In genomic region chr1:97900559-97901153, GRCm38 (mm10) we compare ENCODE assay signal across 28 mouse cellular contexts.
DNase-seq lines count a peak whose midpoint lies in the region; ATAC-seq and TF ChIP-seq lines count a peak whose summit lies in the region.
"Had no signal": no experiment of that assay in that cellular context is flagged by ENCODE, and none has a peak within 500 bp of the region (broad histone marks: within the 10 kb centered on the region; RNA-seq: fewer than 3 reads in every experiment).

No protein-coding gene starts in this region.

- no peaks in the 10 kb centered on the region for H3K9me3 ChIP-seq in embryonic facial prominence, embryonic 12.5 days
- no peaks in the 10 kb centered on the region for H3K9me3 ChIP-seq in embryonic facial prominence, embryonic 10.5 days
- H3K9me3 ChIP-seq in hindbrain, embryonic 14.5 days (ENCODE audit: control insufficient read depth, low read length) = no peaks in the 10 kb centered on the region
- H3K9me3 ChIP-seq in hindbrain, embryonic 10.5 days = no peaks in the 10 kb centered on the region
- no peaks in the 10 kb centered on the region for H3K9me3 ChIP-seq in neural tube, embryonic 13.5 days
- no peaks in the 10 kb centered on the region for H3K9me3 ChIP-seq in hindbrain, postnatal 0 days (ENCODE audit: low read length)
- H3K9me3 ChIP-seq: embryonic facial prominence, embryonic 15.5 days; intestine, embryonic 15.5 days; limb, embryonic 13.5 days had no signal

- H3K4me1 ChIP-seq in embryonic facial prominence, embryonic 12.5 days = no peaks in the 10 kb centered on the region
- H3K4me1 ChIP-seq in embryonic facial prominence, embryonic 10.5 days = no peaks in the 10 kb centered on the region
- H3K4me1 ChIP-seq in hindbrain, embryonic 14.5 days (replicated peaks; ENCODE audit: control insufficient read depth, insufficient read depth, low read length) = no peaks in the 10 kb centered on the region
- H3K4me1 ChIP-seq in hindbrain, embryonic 10.5 days (replicated peaks) = no peaks in the 10 kb centered on the region
- H3K4me1 ChIP-seq in neural tube, embryonic 13.5 days (replicated peaks) = 0 out of 2 replicates have a peak, but pooled peaks cover 5% of the 10 kb centered on the region
- H3K4me1 ChIP-seq in hindbrain, postnatal 0 days (ENCODE audit: insufficient read depth, low read length) = no peaks in the 10 kb centered on the region
- H3K4me1 ChIP-seq: embryonic facial prominence, embryonic 15.5 days; intestine, embryonic 15.5 days; limb, embryonic 13.5 days had no signal

- WGBS in embryonic facial prominence, embryonic 12.5 days = 61% methylated on average over 7 of the region's 7 CpGs
- 80% methylated on average over 7 of the region's 7 CpGs for WGBS in embryonic facial prominence, embryonic 10.5 days
- WGBS in hindbrain, embryonic 14.5 days = 55% methylated on average over 7 of the region's 7 CpGs
- WGBS in hindbrain, embryonic 10.5 days = 87% methylated on average over 7 of the region's 7 CpGs
- 65% methylated on average over 7 of the region's 7 CpGs for WGBS in neural tube, embryonic 13.5 days
- 64% methylated on average over 7 of the region's 7 CpGs for WGBS in hindbrain, postnatal 0 days

- H3K4me3 ChIP-seq in embryonic facial prominence, embryonic 12.5 days = no peak overlapping the region
- no peak overlapping the region for H3K4me3 ChIP-seq in embryonic facial prominence, embryonic 10.5 days
- no peak overlapping the region for H3K4me3 ChIP-seq in hindbrain, embryonic 14.5 days (replicated peaks; ENCODE audit: low read length)
- H3K4me3 ChIP-seq in hindbrain, embryonic 10.5 days = no peak overlapping the region
- H3K4me3 ChIP-seq in neural tube, embryonic 13.5 days = no peak overlapping the region
- H3K4me3 ChIP-seq in hindbrain, postnatal 0 days (ENCODE audit: low read length) = no peak overlapping the region
- H3K4me3 ChIP-seq: embryonic facial prominence, embryonic 15.5 days; intestine, embryonic 15.5 days; layer of hippocampus, adult 2 months; limb, embryonic 13.5 days had no signal

- H3K9ac ChIP-seq in embryonic facial prominence, embryonic 12.5 days = no peak overlapping the region
- H3K9ac ChIP-seq in hindbrain, embryonic 14.5 days = no peak overlapping the region
- no peak overlapping the region for H3K9ac ChIP-seq in neural tube, embryonic 13.5 days
- no peak overlapping the region for H3K9ac ChIP-seq in hindbrain, postnatal 0 days (replicated peaks; ENCODE audit: low read length)
- H3K9ac ChIP-seq: embryonic facial prominence, embryonic 15.5 days; intestine, embryonic 15.5 days; limb, embryonic 13.5 days; liver, postnatal 0 days had no signal

- DNase-seq in embryonic facial prominence, embryonic 10.5 days (ENCODE audit: low spot score) = no peak
- DNase-seq in hindbrain, embryonic 14.5 days (ENCODE audit: low spot score) = no peak
- no peak for DNase-seq in hindbrain, embryonic 10.5 days (ENCODE audit: low spot score)
- no peak for DNase-seq in neural tube, embryonic 10.5 days (ENCODE audit: extremely low spot score, low spot score)
- DNase-seq in hindbrain, postnatal 0 days (ENCODE audit: low spot score) = peak; percentile 40
- no peak for DNase-seq in cerebellum, adult 18-20 months
- DNase-seq: adrenal gland, adult 8-10 months; cerebellum, adult 9-10 months; embryo, embryonic 11 days; gastrocnemius, postnatal 36 days; heart, adult 18-20 months; kidney, adult 2 months; kidney, postnatal 36 days; liver, postnatal 0 days; lung, postnatal 36 days; right cerebral cortex, adult 18-20 months; spleen, adult 18-20 months; thymus, adult 18-20 months; thymus, postnatal 25 days had no signal

- no peak overlapping the region for H3K4me2 ChIP-seq in embryonic facial prominence, embryonic 12.5 days (replicated peaks)
- no peak overlapping the region for H3K4me2 ChIP-seq in hindbrain, embryonic 14.5 days (replicated peaks)
- no peak overlapping the region for H3K4me2 ChIP-seq in neural tube, embryonic 13.5 days
- no peak overlapping the region for H3K4me2 ChIP-seq in hindbrain, postnatal 0 days (ENCODE audit: low read depth, low read length)
- H3K4me2 ChIP-seq: embryonic facial prominence, embryonic 15.5 days; heart, embryonic 11.5 days; intestine, embryonic 15.5 days; limb, embryonic 13.5 days; liver, embryonic 11.5 days had no signal

- 0 out of 2 replicates have a peak, but pooled peaks have one; percentile 35 for ATAC-seq in embryonic facial prominence, embryonic 12.5 days (ENCODE audit: insufficient number of reproducible peaks, insufficient read depth, low FRiP score, low TSS enrichment)
- peak; percentile 66; the same call in 1 of the 2 replicates for ATAC-seq in hindbrain, embryonic 14.5 days (ENCODE audit: low FRiP score)
- peak; percentile 61; the same call in 1 of the 2 replicates for ATAC-seq in neural tube, embryonic 13.5 days (ENCODE audit: low read depth)
- ATAC-seq in hindbrain, postnatal 0 days = peak; percentile 84
- ATAC-seq: intestine, embryonic 15.5 days; liver, postnatal 0 days had no signal

- no peaks in the 10 kb centered on the region for H3K36me3 ChIP-seq in embryonic facial prominence, embryonic 12.5 days
- no peaks in the 10 kb centered on the region for H3K36me3 ChIP-seq in embryonic facial prominence, embryonic 10.5 days (replicated peaks)
- no peaks in the 10 kb centered on the region for H3K36me3 ChIP-seq in hindbrain, embryonic 14.5 days (replicated peaks; ENCODE audit: control insufficient read depth, insufficient read depth)
- no peaks in the 10 kb centered on the region for H3K36me3 ChIP-seq in hindbrain, embryonic 10.5 days
- H3K36me3 ChIP-seq in neural tube, embryonic 13.5 days = no peaks in the 10 kb centered on the region
- no peaks in the 10 kb centered on the region for H3K36me3 ChIP-seq in hindbrain, postnatal 0 days (ENCODE audit: insufficient read depth, low read length)
- H3K36me3 ChIP-seq: embryonic facial prominence, embryonic 15.5 days; intestine, embryonic 15.5 days; limb, embryonic 13.5 days had no signal

- no peak for TF ChIP-seq CTCF in hindbrain, postnatal 0 days (IDR thresholded peaks at IDR 0.05; ENCODE audit: low read depth)

- H3K27me3 ChIP-seq in embryonic facial prominence, embryonic 12.5 days = no peaks in the 10 kb centered on the region
- no peaks in the 10 kb centered on the region for H3K27me3 ChIP-seq in embryonic facial prominence, embryonic 10.5 days (replicated peaks; ENCODE audit: low read depth, poor library complexity, severe bottlenecking)
- no peaks in the 10 kb centered on the region for H3K27me3 ChIP-seq in hindbrain, embryonic 14.5 days (ENCODE audit: control insufficient read depth, insufficient read depth, low read length)
- no peaks in the 10 kb centered on the region for H3K27me3 ChIP-seq in hindbrain, embryonic 10.5 days (ENCODE audit: insufficient read depth, poor library complexity, severe bottlenecking)
- H3K27me3 ChIP-seq in neural tube, embryonic 13.5 days = no peaks in the 10 kb centered on the region
- no peaks in the 10 kb centered on the region for H3K27me3 ChIP-seq in hindbrain, postnatal 0 days (ENCODE audit: insufficient read depth, low read length)
- H3K27me3 ChIP-seq: CH12.LX; embryonic facial prominence, embryonic 15.5 days; intestine, embryonic 15.5 days; limb, embryonic 13.5 days had no signal

- no peak overlapping the region for H3K27ac ChIP-seq in embryonic facial prominence, embryonic 12.5 days
- H3K27ac ChIP-seq in embryonic facial prominence, embryonic 10.5 days (replicated peaks) = no peak overlapping the region
- H3K27ac ChIP-seq in hindbrain, embryonic 14.5 days = no peak overlapping the region; the same call in 1 of the 2 replicates
- no peak overlapping the region for H3K27ac ChIP-seq in hindbrain, embryonic 10.5 days
- H3K27ac ChIP-seq in neural tube, embryonic 13.5 days (replicated peaks) = no peak overlapping the region
- no peak overlapping the region for H3K27ac ChIP-seq in hindbrain, postnatal 0 days
- H3K27ac ChIP-seq: embryonic facial prominence, embryonic 15.5 days; intestine, embryonic 15.5 days; layer of hippocampus, adult 2 months; limb, embryonic 13.5 days had no signal
